Mouse (Mus musculus): Measurements from ENCODE around the gene Aph1b.

GRCm38 (mm10) chr9:66744531-66744930 is 50.8 kb downstream of the Aph1b start:
- TF ChIP-seq GATA1 (IDR thresholded peaks at IDR 0.05; ENCODE audit: low read length) (no peak), TAL1 (IDR thresholded peaks at IDR 0.05; ENCODE audit: low read length) (no peak)
